Mouse (Mus musculus) left cerebral cortex, adult 2 months (tissue): ENCODE results near the gene 3110040N11Rik. TPM values are rescaled to one million over a fixed set of nuclear protein-coding genes. Genes with fewer than 3 reads are reported as not detected.

Experiments used
- DNase-seq, 2 experiments: peaks; one replicate each; pipeline ENCODE4 v3.0.0; 2021 to 2022; ENCODE audit warnings: low spot score in 2 of 2, mixed read lengths in 1 of 2; ENCODE audit errors: extremely low spot score in 1 of 2
- H3K27ac ChIP-seq: fragments of 200-600 bp; 2 replicates; pipeline ENCODE4 v1.8.1; 2022
- H3K4me3 ChIP-seq: fragments of 200-600 bp; 2 replicates; pipeline ENCODE4 v1.8.1; 2022
- CTCF ChIP-seq: fragments of 200-600 bp; IDR thresholded peaks from 2 replicates; pipeline ENCODE4 v1.8.1; 2022; ENCODE audit warnings: antibody characterized with exemption, mild to moderate bottlenecking, moderate library complexity
- intact Hi-C: fragments of 180-260 bp; cut with DNase I; formaldehyde crosslinking; loops from one replicate; pipeline ENCODE4 v1.15.1; 2025
- total RNA-seq, 2 experiments: library from RNA; stranded (reverse); gene quantifications; 2 replicates each; pipeline ENCODE4 v1.2.3; 2021

Gene 3110040N11Rik
- total RNA-seq, 2 experiments from 2014 or later = 25.1 to 25.9 TPM

- H3K4me3 ChIP-seq = no peak overlapping the region
- no peak for DNase-seq
- intact Hi-C loops = no loop called here
- no peak overlapping the region for H3K27ac ChIP-seq
- no peak for TF ChIP-seq CTCF
These were observed 56.8 kb downstream of the 3110040N11Rik start for GRCm38 (mm10) chr7:81732183-81733089.

Other genes starting within 250 kb of the 3110040N11Rik start
- gene Fsd2, start 222.5 kb downstream of the 3110040N11Rik start, total RNA-seq = under 1 TPM; 0.25 to 0.26 TPM
- gene Whamm, start 218.2 kb downstream of the 3110040N11Rik start, total RNA-seq = 10 to 100 TPM; 18.6 to 19.1 TPM
- gene Homer2, start 82.0 kb downstream of the 3110040N11Rik start, total RNA-seq = 10 to 100 TPM; 68.1 to 77.5 TPM
- 10 to 100 TPM; 80.9 to 88.7 TPM for gene Ramac, start 26.6 kb downstream of the 3110040N11Rik start, total RNA-seq
- gene Btbd1, start 40.0 kb upstream of the 3110040N11Rik start, total RNA-seq = 100 to 1,000 TPM; 110 to 111 TPM
- gene Gm10160, start 66.3 kb upstream of the 3110040N11Rik start, total RNA-seq = not detected
- 10 to 100 TPM; 30.9 to 33.7 TPM for gene Tm6sf1, start 69.5 kb upstream of the 3110040N11Rik start, total RNA-seq
- gene Hdgfl3, start 145.0 kb upstream of the 3110040N11Rik start, total RNA-seq = 10 to 100 TPM; 77.9 to 78.9 TPM
- gene Bnc1, start 202.8 kb upstream of the 3110040N11Rik start, total RNA-seq = not detected